Comparison of ENCODE assay signal across 8 mouse cellular contexts in genomic region chr15:95931013-95931775, GRCm38 (mm10).
DNase-seq lines count a peak whose midpoint lies in the region; ATAC-seq and TF ChIP-seq lines count a peak whose summit lies in the region.

No protein-coding gene starts in this region.

- ATAC-seq in forebrain, embryonic 12.5 days (ENCODE audit: low FRiP score): no peak
- ATAC-seq in stomach, embryonic 14.5 days (ENCODE audit: insufficient number of reproducible peaks, insufficient read depth, low FRiP score, low read depth): peak; percentile 46; the same call in 1 of the 2 replicates
- no peak for ATAC-seq in stomach, postnatal 0 days (ENCODE audit: low FRiP score, low TSS enrichment)
- no peak for ATAC-seq in erythroblast, adult 5-6 weeks (replicated peaks; ENCODE audit: low FRiP score, poor library complexity, severe bottlenecking)

- H3K9ac ChIP-seq in forebrain, embryonic 12.5 days: no peak overlapping the region
- H3K9ac ChIP-seq in stomach, embryonic 14.5 days (replicated peaks; ENCODE audit: low read depth, low read length): no peak overlapping the region
- H3K9ac ChIP-seq in stomach, postnatal 0 days (ENCODE audit: low read length): no peak overlapping the region

- WGBS in forebrain, embryonic 12.5 days: 75% methylated on average over 16 of the region's 16 CpGs
- WGBS in forebrain, embryonic 10.5 days: 93% methylated on average over 16 of the region's 16 CpGs
- whole genome bisulfite sequencing in stomach, embryonic 14.5 days: 39% methylated on average over 16 of the region's 16 CpGs
- WGBS in stomach, postnatal 0 days: 38% methylated on average over 16 of the region's 16 CpGs

- intact Hi-C loops in left cerebral cortex, postnatal 36 days (cut with DNase I): loop anchor here (5.0 to 10.0 kb wide), 3 partner anchors 44 to 354 kb away; partner anchors contain the start of genes Ano6 and Arid2

- H3K4me2 ChIP-seq in forebrain, embryonic 12.5 days: no peak overlapping the region
- H3K4me2 ChIP-seq in stomach, embryonic 14.5 days (replicated peaks; ENCODE audit: low read depth, low read length): no peak overlapping the region
- no peak overlapping the region for H3K4me2 ChIP-seq in stomach, postnatal 0 days (replicated peaks; ENCODE audit: low read depth)

- 0 out of 2 replicates have a peak overlapping the region, but pooled peaks have one; percentile 2 for H3K27ac ChIP-seq in forebrain, embryonic 12.5 days
- no peak overlapping the region for H3K27ac ChIP-seq in forebrain, embryonic 10.5 days
- H3K27ac ChIP-seq in stomach, embryonic 14.5 days (ENCODE audit: low read length): peak overlapping the region; percentile 22; the same call in 1 of the 2 replicates
- H3K27ac ChIP-seq in stomach, postnatal 0 days (replicated peaks): no peak overlapping the region

- no peak for TF ChIP-seq EP300 in stomach, postnatal 0 days (optimal IDR thresholded peaks at IDR 0.05)

- H3K4me3 ChIP-seq in forebrain, embryonic 12.5 days (replicated peaks): no peak overlapping the region
- H3K4me3 ChIP-seq in forebrain, embryonic 10.5 days: no peak overlapping the region
- H3K4me3 ChIP-seq in stomach, embryonic 14.5 days (ENCODE audit: low read depth, low read length): no peak overlapping the region
- H3K4me3 ChIP-seq in stomach, postnatal 0 days (ENCODE audit: low read depth, low read length): no peak overlapping the region

- no peaks in the 10 kb centered on the region for H3K27me3 ChIP-seq in forebrain, embryonic 12.5 days
- no peaks in the 10 kb centered on the region for H3K27me3 ChIP-seq in forebrain, embryonic 10.5 days (ENCODE audit: poor library complexity, severe bottlenecking)
- H3K27me3 ChIP-seq in stomach, embryonic 14.5 days (ENCODE audit: control insufficient read depth, insufficient read depth, low read length): no peaks in the 10 kb centered on the region
- no peaks in the 10 kb centered on the region for H3K27me3 ChIP-seq in stomach, postnatal 0 days (ENCODE audit: control insufficient read depth, insufficient read depth, low read length)

- H3K36me3 ChIP-seq in forebrain, embryonic 12.5 days (replicated peaks): peaks cover 8% of the 10 kb centered on the region
- H3K36me3 ChIP-seq in forebrain, embryonic 10.5 days (replicated peaks): peaks cover 48% of the 10 kb centered on the region
- H3K36me3 ChIP-seq in stomach, embryonic 14.5 days (ENCODE audit: control insufficient read depth, insufficient read depth, low read length): peaks cover 8% of the 10 kb centered on the region
- H3K36me3 ChIP-seq in stomach, postnatal 0 days (ENCODE audit: control insufficient read depth, insufficient read depth, low read length): no peaks in the 10 kb centered on the region; the same call in 1 of the 2 replicates

- TF ChIP-seq CTCF in stomach, postnatal 0 days (IDR thresholded peaks at IDR 0.05; ENCODE audit: low read depth): no peak

- H3K9me3 ChIP-seq in forebrain, embryonic 12.5 days: no peaks in the 10 kb centered on the region
- peaks cover 7% of the 10 kb centered on the region; the same call in 1 of the 2 replicates for H3K9me3 ChIP-seq in forebrain, embryonic 10.5 days
- H3K9me3 ChIP-seq in stomach, embryonic 14.5 days (ENCODE audit: control insufficient read depth, low read depth, low read length): no peaks in the 10 kb centered on the region
- H3K9me3 ChIP-seq in stomach, postnatal 0 days (ENCODE audit: control insufficient read depth, low read length): no peaks in the 10 kb centered on the region

- DNase-seq in forebrain, embryonic 10.5 days (ENCODE audit: extremely low spot score, low spot score): no peak
- no peak for DNase-seq in stomach, postnatal 0 days (ENCODE audit: low spot score)
- peak; percentile 57 to 60 for DNase-seq in left cerebral cortex, postnatal 36 days (ENCODE audit: low spot score in 2 of 2)
- peak; percentile 42 for DNase-seq in yolk sac, embryonic 10.5 days (ENCODE audit: low spot score)
- DNase-seq in c-Kit-positive CD71-positive TER-119-positive erythroid progenitor cells, embryonic 14.5 days (ENCODE audit: low spot score): no peak

- no peaks in the 10 kb centered on the region for H3K4me1 ChIP-seq in forebrain, embryonic 12.5 days
- peaks cover 5% of the 10 kb centered on the region for H3K4me1 ChIP-seq in forebrain, embryonic 10.5 days
- H3K4me1 ChIP-seq in stomach, embryonic 14.5 days (ENCODE audit: control insufficient read depth, insufficient read depth, low read length): no peaks in the 10 kb centered on the region
- no peaks in the 10 kb centered on the region for H3K4me1 ChIP-seq in stomach, postnatal 0 days (replicated peaks; ENCODE audit: control insufficient read depth, insufficient read depth)

Comparison
In these comparisons a context has a peak if more than half of its experiments do, and no peak if none do; other contexts are left out.
1. H3K27ac ChIP-seq: peak in forebrain, embryonic 12.5 days (single experiment) and stomach, embryonic 14.5 days (single experiment); none in forebrain, embryonic 10.5 days (single experiment) and stomach, postnatal 0 days (single experiment).
2. DNase-seq: peak in left cerebral cortex, postnatal 36 days (2 of 2) and yolk sac, embryonic 10.5 days (single experiment); none in forebrain, embryonic 10.5 days (single experiment), stomach, postnatal 0 days (single experiment) and c-Kit-positive CD71-positive TER-119-positive erythroid progenitor cells, embryonic 14.5 days (single experiment).